Mouse (Mus musculus): ENCODE results near the gene 1700020N01Rik. TPM values are rescaled to one million over a fixed set of nuclear protein-coding genes. Genes with fewer than 3 reads are reported as not detected.

The 1700020N01Rik gene
- total and polyA plus RNA-seq, 3 experiments, result not detected

GRCm38 (mm10) chr10:21605601-21606000, 12.7 kb downstream of the 1700020N01Rik start:
- H3K36me3 ChIP-seq (replicated peaks), result no peaks in the 10 kb centered on the region
- H3K4me3 ChIP-seq (ENCODE audit: low read depth, low read length), result no peak overlapping the region
- H3K9me3 ChIP-seq (replicated peaks), result no peaks in the 10 kb centered on the region
- ATAC-seq (ENCODE audit: extremely low read depth, insufficient number of reproducible peaks, low FRiP score, poor library complexity, severe bottlenecking), result no peak
- H3K4me1 ChIP-seq (ENCODE audit: insufficient read depth, low read depth, low read length), result peaks cover 27% of the 10 kb centered on the region
- DNase-seq (ENCODE audit: low spot score), result no peak
- TF ChIP-seq GATA1 (IDR thresholded peaks at IDR 0.05; ENCODE audit: borderline replicate concordance, low read length) (no peak), POLR2AphosphoS5 (IDR thresholded peaks at IDR 0.05; ENCODE audit: insufficient replicate concordance, low read depth, low read length) (no peak), GATA2 (IDR thresholded peaks at IDR 0.05; ENCODE audit: borderline replicate concordance, low read depth, low read length) (no peak), TAL1 (conservative IDR thresholded peaks at IDR 0.05; ENCODE audit: low read depth, low read length) (no peak), CTCF (IDR thresholded peaks at IDR 0.05; ENCODE audit: low read depth, low read length) (no peak)
- H3K27me3 ChIP-seq (ENCODE audit: insufficient read depth, low read length), result no peaks in the 10 kb centered on the region

GRCm38 (mm10) chr10:21606931-21607330, 14.0 kb downstream of the 1700020N01Rik start:
- Histone ChIP-seq H3K9me3 (replicated peaks) (no peaks in the 10 kb centered on the region), H3K4me3 (ENCODE audit: low read depth, low read length) (no peak overlapping the region), H3K36me3 (replicated peaks) (no peaks in the 10 kb centered on the region), H3K4me1 (ENCODE audit: insufficient read depth, low read depth, low read length) (peaks cover 24% of the 10 kb centered on the region), H3K27me3 (ENCODE audit: insufficient read depth, low read length) (no peaks in the 10 kb centered on the region; the same call in 1 of the 2 replicates)
- TF ChIP-seq GATA1 (IDR thresholded peaks at IDR 0.05; ENCODE audit: borderline replicate concordance, low read length) (no peak), GATA2 (IDR thresholded peaks at IDR 0.05; ENCODE audit: borderline replicate concordance, low read depth, low read length) (no peak), TAL1 (conservative IDR thresholded peaks at IDR 0.05; ENCODE audit: low read depth, low read length) (no peak), CTCF (IDR thresholded peaks at IDR 0.05; ENCODE audit: low read depth, low read length) (no peak), POLR2AphosphoS5 (IDR thresholded peaks at IDR 0.05; ENCODE audit: insufficient replicate concordance, low read depth, low read length) (no peak)
- DNase-seq (ENCODE audit: low spot score) (no peak), ATAC-seq (ENCODE audit: extremely low read depth, insufficient number of reproducible peaks, low FRiP score, poor library complexity, severe bottlenecking) (no peak)

- H3K27me3 ChIP-seq (ENCODE audit: insufficient read depth, low read length), result no peaks in the 10 kb centered on the region; the same call in 1 of the 2 replicates
- no peak for ATAC-seq (ENCODE audit: extremely low read depth, insufficient number of reproducible peaks, low FRiP score, poor library complexity, severe bottlenecking)
- H3K9me3 ChIP-seq (replicated peaks), result no peaks in the 10 kb centered on the region
- TF ChIP-seq GATA1 (IDR thresholded peaks at IDR 0.05; ENCODE audit: borderline replicate concordance, low read length) (no peak), TAL1 (conservative IDR thresholded peaks at IDR 0.05; ENCODE audit: low read depth, low read length) (no peak), GATA2 (IDR thresholded peaks at IDR 0.05; ENCODE audit: borderline replicate concordance, low read depth, low read length) (no peak), CTCF (IDR thresholded peaks at IDR 0.05; ENCODE audit: low read depth, low read length) (no peak), POLR2AphosphoS5 (IDR thresholded peaks at IDR 0.05; ENCODE audit: insufficient replicate concordance, low read depth, low read length) (no peak)
- no peak for DNase-seq (ENCODE audit: low spot score)
- H3K4me3 ChIP-seq (ENCODE audit: low read depth, low read length), result no peak overlapping the region
- peaks cover 24% of the 10 kb centered on the region for H3K4me1 ChIP-seq (ENCODE audit: insufficient read depth, low read depth, low read length)
- H3K36me3 ChIP-seq (replicated peaks), result no peaks in the 10 kb centered on the region
Measured at GRCm38 (mm10) chr10:21609583-21609982, 16.6 kb downstream of the 1700020N01Rik start.

GRCm38 (mm10) chr10:21613021-21613860, 20.3 kb downstream of the 1700020N01Rik start:
- no peak for TF ChIP-seq GATA1 (IDR thresholded peaks at IDR 0.05; ENCODE audit: borderline replicate concordance, low read length)
- no peak for TF ChIP-seq CTCF (IDR thresholded peaks at IDR 0.05; ENCODE audit: low read depth, low read length)
- TF ChIP-seq GATA2 (IDR thresholded peaks at IDR 0.05; ENCODE audit: borderline replicate concordance, low read depth, low read length), result no peak
- TF ChIP-seq TAL1 (conservative IDR thresholded peaks at IDR 0.05; ENCODE audit: low read depth, low read length), result no peak
- no peak for TF ChIP-seq POLR2AphosphoS5 (IDR thresholded peaks at IDR 0.05; ENCODE audit: insufficient replicate concordance, low read depth, low read length)
- H3K4me3 ChIP-seq (ENCODE audit: low read depth, low read length), result no peak overlapping the region
- no peaks in the 10 kb centered on the region for H3K9me3 ChIP-seq (replicated peaks)
- no peak for ATAC-seq (ENCODE audit: extremely low read depth, insufficient number of reproducible peaks, low FRiP score, poor library complexity, severe bottlenecking)
- H3K27me3 ChIP-seq (ENCODE audit: insufficient read depth, low read length), result no peaks in the 10 kb centered on the region; the same call in 1 of the 2 replicates
- no peaks in the 10 kb centered on the region for H3K36me3 ChIP-seq (replicated peaks)
- DNase-seq (ENCODE audit: low spot score), result no peak
- peaks cover 29% of the 10 kb centered on the region for H3K4me1 ChIP-seq (ENCODE audit: insufficient read depth, low read depth, low read length)

- H3K9me3 ChIP-seq (replicated peaks), result no peaks in the 10 kb centered on the region
- no peak overlapping the region for H3K4me3 ChIP-seq (ENCODE audit: low read depth, low read length)
- ATAC-seq (ENCODE audit: extremely low read depth, insufficient number of reproducible peaks, low FRiP score, poor library complexity, severe bottlenecking) (no peak), DNase-seq (ENCODE audit: low spot score) (no peak)
- no peaks in the 10 kb centered on the region; the same call in 1 of the 2 replicates for H3K27me3 ChIP-seq (ENCODE audit: insufficient read depth, low read length)
- H3K36me3 ChIP-seq (replicated peaks), result no peaks in the 10 kb centered on the region
- peaks cover 27% of the 10 kb centered on the region for H3K4me1 ChIP-seq (ENCODE audit: insufficient read depth, low read depth, low read length)
- TF ChIP-seq GATA1 (IDR thresholded peaks at IDR 0.05; ENCODE audit: borderline replicate concordance, low read length) (no peak), GATA2 (IDR thresholded peaks at IDR 0.05; ENCODE audit: borderline replicate concordance, low read depth, low read length) (no peak), TAL1 (conservative IDR thresholded peaks at IDR 0.05; ENCODE audit: low read depth, low read length) (no peak), CTCF (IDR thresholded peaks at IDR 0.05; ENCODE audit: low read depth, low read length) (no peak)
Measured at GRCm38 (mm10) chr10:21614520-21614919, 21.6 kb downstream of the 1700020N01Rik start.

- peaks cover 3% of the 10 kb centered on the region for H3K27me3 ChIP-seq (ENCODE audit: insufficient read depth, low read length)
- H3K4me1 ChIP-seq (ENCODE audit: insufficient read depth, low read depth, low read length), result peaks cover 31% of the 10 kb centered on the region
- no peaks in the 10 kb centered on the region for H3K36me3 ChIP-seq (replicated peaks)
- DNase-seq (ENCODE audit: low spot score) (no peak), ATAC-seq (ENCODE audit: extremely low read depth, insufficient number of reproducible peaks, low FRiP score, poor library complexity, severe bottlenecking) (no peak)
- H3K9me3 ChIP-seq (replicated peaks), result no peaks in the 10 kb centered on the region
- H3K4me3 ChIP-seq (ENCODE audit: low read depth, low read length), result peak overlapping the region; percentile 17; the same call in 1 of the 2 replicates
- TF ChIP-seq GATA2 (IDR thresholded peaks at IDR 0.05; ENCODE audit: borderline replicate concordance, low read depth, low read length) (no peak), CTCF (IDR thresholded peaks at IDR 0.05; ENCODE audit: low read depth, low read length) (no peak), TAL1 (conservative IDR thresholded peaks at IDR 0.05; ENCODE audit: low read depth, low read length) (no peak), GATA1 (IDR thresholded peaks at IDR 0.05; ENCODE audit: borderline replicate concordance, low read length) (no peak), POLR2AphosphoS5 (IDR thresholded peaks at IDR 0.05; ENCODE audit: insufficient replicate concordance, low read depth, low read length) (no peak)
Measured at GRCm38 (mm10) chr10:21618745-21619508, 26.0 kb downstream of the 1700020N01Rik start.

Measured in G1E (cell line).